Mouse (Mus musculus): ENCODE results near the gene Fh1.

Gene Fh1

GRCm38 (mm10) chr1:175625257-175625879, at the start of gene Fh1:
Gene Fh1 (minus strand): TSS chr1:175625635.
- peak; percentile 95 to 98 for DNase-seq (ENCODE audit: low spot score in 2 of 2)

GRCm38 (mm10) chr1:175675116-175675515, 49.7 kb upstream of the Fh1 start:
- DNase-seq (ENCODE audit: low spot score in 2 of 2) = no peak

- no peak for DNase-seq (ENCODE audit: low spot score in 2 of 2)
Measured at GRCm38 (mm10) chr1:175673563-175674325, 48.3 kb upstream of the Fh1 start.

- no peak for DNase-seq (ENCODE audit: low spot score in 2 of 2)
Measured at GRCm38 (mm10) chr1:175671626-175672025, 46.2 kb upstream of the Fh1 start.

DNA sequence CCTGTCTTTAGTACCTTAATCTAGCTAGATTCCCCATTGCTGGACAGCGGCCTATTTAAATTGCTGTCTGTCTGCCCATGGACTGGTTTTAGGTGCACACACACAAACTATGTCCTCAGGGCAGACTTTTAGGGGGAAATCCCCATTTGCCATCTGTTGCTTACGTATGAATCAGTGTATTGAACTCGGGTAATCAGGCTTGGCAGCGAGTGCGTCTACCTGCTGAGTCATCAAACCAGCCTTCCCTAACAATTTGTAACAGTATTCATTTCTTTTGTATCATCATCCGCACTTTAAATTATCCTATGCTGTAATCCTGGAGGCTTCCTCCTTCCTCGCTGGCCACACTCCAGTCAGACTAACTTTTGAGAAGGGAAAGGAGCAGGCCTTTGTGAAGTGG, 44.6 kb upstream of the Fh1 start:
- no peak for DNase-seq (ENCODE audit: low spot score in 2 of 2)

- DNase-seq (ENCODE audit: low spot score in 2 of 2) = no peak
Measured at GRCm38 (mm10) chr1:175669456-175669855, 44.0 kb upstream of the Fh1 start.

GRCm38 (mm10) chr1:175668666-175669405, 43.4 kb upstream of the Fh1 start:
- no peak for DNase-seq (ENCODE audit: low spot score in 2 of 2)

DNA sequence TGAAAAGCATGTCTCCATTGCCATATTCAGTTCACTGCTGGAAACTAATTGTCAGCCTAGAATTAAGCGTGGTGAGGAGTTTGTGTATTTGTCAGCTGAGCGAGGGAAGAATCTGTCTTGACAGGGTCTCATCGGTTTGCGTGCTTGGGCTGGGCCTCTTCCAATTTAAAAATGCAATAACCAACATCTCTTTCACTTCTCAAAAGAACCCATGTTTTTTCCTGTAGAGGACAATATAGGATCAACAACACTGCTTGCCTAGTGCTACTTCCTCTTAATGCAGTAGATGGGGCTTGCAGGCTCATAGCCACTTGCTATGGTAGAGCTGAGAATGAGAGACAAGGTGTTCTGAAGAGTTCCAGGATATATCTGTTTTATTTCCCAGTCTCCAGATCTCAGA, 34.5 kb upstream of the Fh1 start:
- DNase-seq (ENCODE audit: low spot score in 2 of 2) = no peak

GRCm38 (mm10) chr1:175648615-175649014, 23.2 kb upstream of the Fh1 start:
- DNase-seq (ENCODE audit: low spot score in 2 of 2) = no peak

DNA sequence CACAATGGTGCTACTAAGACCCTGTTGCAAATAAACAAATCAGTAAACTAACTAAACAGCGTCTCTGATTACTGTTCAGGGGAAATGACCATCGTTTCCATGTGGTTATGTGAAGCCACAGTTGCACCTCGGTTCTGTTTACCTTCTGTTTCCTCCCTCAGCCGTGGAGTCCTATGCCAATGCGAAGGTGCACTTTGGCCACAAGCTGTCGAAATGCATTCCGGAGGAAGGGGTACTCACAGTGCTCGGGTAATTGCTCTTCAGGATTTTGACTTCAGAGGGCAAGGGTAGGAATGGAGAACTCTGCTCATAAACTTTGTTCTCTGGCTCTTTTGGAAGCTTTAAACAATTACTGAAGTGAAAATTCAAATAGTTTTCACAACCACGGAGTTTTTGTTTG, 21.5 kb upstream of the Fh1 start:
- no peak for DNase-seq (ENCODE audit: low spot score in 2 of 2)

DNA sequence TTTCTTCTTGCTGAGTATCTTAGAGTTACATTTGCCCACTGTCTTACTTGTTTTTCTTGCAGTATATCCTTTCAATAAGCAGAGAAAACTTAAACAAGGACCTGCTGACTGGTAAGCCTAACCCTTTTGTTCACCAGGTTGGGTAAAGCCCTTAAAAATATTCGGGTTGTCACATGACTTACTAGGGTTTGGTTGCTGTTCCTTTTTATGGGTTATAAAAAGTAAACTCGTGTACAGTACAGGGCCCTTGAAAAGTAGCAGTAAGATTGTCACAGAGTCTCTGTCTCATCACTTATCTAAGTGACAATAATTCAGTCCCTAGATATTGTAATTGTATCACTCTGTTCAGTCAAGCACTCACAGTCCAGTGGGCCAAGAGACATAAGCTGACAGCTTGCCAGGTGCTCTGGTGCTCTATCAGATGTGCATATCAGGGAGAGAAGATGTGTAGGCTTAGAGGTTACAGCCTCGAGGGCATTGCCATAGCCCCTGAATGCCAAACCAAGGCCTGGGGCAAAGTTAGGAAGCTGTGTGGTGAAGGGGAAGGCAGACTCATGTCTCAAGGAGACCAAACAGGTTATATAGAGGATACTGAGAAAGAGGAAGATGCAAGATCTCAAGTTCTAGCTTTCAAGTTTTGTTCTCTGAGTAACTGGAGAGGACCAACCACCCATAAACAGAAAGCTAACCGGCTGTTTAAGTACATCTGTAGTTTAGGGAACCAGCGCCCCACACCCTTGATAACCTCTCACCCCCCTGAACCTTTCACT, 18.2 kb upstream of the Fh1 start:
- DNase-seq (ENCODE audit: low spot score in 2 of 2) = no peak

DNA sequence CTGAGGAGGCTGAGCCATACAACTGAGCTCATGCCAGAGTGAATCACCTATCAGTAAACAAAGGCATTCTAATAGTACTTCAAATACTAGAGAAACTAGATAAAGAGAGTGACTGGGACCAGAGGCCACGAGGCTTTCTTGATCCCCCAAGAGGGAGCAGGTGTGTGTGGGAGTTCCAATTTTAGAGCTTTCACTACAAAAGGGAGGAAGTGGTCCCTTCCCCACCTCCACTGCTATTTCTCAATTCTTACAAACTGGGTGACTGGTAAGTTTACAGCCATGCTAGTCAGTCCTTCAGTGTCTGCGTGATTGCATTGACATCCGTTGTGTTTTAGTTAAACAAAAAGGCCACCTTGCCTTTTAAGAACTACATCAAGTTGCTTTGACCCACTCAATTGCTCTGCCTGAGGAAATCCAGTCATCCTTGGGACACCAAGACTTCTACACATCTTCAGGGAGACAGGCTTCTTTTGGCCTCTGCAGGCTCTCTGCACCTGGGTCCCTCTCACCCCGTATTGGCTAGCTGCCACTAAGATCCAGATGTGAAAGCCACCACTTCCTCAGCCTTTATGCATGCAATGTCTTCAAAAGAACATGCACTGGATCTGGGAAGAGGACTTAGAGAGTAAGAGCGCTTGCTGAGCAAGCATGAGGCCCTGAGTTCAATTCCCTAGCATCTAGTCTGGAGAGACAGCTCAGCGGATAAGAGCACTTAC, 15.2 kb upstream of the Fh1 start:
- DNase-seq (ENCODE audit: low spot score in 2 of 2) = no peak

DNA sequence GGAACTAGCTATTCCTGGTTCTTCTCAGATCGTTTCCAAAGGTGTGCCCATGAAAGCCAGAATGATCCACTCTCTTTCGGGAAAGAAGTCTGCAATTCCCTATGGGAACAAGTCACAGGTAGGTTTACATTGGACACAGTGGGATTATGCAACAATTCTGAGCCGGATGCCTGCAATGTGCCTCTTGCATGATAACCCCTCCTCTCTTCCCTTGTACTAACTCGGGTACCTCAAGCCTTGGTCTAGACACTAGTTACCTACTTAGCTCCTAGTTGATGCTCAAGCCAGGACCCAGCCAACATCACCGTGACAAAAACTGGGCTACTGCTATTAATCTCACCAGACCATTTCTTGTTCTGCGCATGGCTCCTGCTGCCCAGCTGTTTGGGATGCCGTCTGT, 13.6 kb upstream of the Fh1 start:
- DNase-seq (ENCODE audit: low spot score in 2 of 2) = no peak

- DNase-seq (ENCODE audit: low spot score in 2 of 2) = no peak
Measured at GRCm38 (mm10) chr1:175637677-175638076, 12.2 kb upstream of the Fh1 start.

GRCm38 (mm10) chr1:175632470-175632869, 7.0 kb upstream of the Fh1 start:
- no peak for DNase-seq (ENCODE audit: low spot score in 2 of 2)

- DNase-seq (ENCODE audit: low spot score in 2 of 2) = no peak
Measured at GRCm38 (mm10) chr1:175631721-175632221, 6.3 kb upstream of the Fh1 start.

GRCm38 (mm10) chr1:175631080-175631479, 5.6 kb upstream of the Fh1 start:
- DNase-seq (ENCODE audit: low spot score in 2 of 2) = no peak

DNA sequence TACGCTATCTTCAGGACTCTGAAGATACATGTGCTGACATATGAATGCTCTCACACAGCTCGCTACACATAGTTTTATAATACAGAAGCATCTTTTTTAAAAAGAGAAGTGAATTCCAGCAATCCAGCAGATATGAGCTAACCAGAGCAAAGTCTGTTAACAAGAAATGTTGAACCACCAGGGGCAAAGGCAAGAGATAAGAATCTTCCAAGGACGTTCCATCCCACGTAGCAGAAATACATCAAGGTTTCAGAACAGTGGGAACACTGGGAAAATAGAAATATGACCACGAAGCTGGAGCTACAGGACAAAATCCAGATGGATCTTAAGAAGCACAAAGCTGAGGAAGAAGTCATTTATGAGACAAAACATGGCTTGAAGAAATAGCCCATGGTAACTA, 4.9 kb upstream of the Fh1 start:
- no peak for DNase-seq (ENCODE audit: low spot score in 2 of 2)

GRCm38 (mm10) chr1:175629248-175629647, 3.8 kb upstream of the Fh1 start:
- no peak for DNase-seq (ENCODE audit: low spot score in 2 of 2)

DNA sequence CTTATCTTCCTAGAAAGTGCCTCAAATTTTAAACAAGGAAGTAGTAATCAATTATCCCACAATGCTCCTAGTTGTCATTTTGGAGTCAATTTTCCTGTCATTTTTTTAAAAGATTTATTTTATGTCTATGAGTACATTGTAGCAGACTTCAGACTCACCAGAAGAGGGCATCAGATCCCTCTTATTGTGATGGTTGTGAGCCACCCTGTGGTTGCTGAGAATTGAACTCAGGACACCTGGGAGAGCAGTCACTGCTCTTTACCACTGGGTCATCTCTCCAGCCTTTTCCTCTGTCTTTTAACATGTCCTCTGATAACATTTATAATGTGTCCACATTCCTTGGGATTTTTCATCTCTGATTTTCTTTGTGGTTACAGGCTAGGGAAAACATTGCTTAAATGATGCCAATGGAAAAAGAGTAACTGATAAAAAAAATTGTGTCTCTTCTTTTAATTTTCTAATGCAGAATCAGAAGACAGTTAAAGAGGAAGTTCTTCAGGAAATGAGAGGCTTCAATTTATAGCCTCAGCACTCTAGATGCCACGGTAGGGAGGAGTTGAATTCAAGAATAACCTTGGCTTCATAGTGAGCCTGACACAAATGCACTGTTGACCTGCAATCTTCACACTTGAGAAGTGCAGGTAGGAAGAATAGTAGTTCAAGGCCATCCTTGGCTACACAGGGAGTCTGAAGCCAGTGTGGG, 706 bp upstream of the Fh1 start:
- peak in 1 of 2 experiments; percentile 9 for DNase-seq (ENCODE audit: low spot score in 2 of 2)

DNA sequence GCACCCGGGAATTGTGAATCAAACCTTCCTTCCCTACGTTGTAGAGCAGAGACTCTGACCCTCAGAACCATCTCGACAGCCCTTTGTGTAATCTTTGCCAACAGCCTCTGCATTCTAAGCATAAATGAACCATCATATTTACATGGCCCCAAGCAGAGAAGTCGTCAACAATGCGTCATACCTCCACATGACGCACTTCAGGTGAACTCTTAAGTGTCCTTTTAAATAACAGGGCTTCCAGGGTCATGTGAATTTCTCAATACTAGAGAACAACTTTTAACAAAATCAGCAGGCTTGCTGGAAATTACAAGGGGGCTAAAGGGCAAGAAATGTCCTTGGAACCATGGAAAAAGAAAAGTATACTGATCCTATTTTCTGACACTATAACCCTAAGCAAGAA, 1.8 kb downstream of the Fh1 start:
- no peak for DNase-seq (ENCODE audit: low spot score in 2 of 2)

Data from right cerebral cortex, postnatal 36 days (tissue).